Mouse (Mus musculus) retina, postnatal 7 days (tissue): ENCODE data around the gene Mier2.

Source experiments
- DNase-seq: peaks from one replicate; pipeline ENCODE4 v3.0.0-alpha.2; 2012; ENCODE audit warnings: low read depth, low spot score

Gene Mier2

DNA sequence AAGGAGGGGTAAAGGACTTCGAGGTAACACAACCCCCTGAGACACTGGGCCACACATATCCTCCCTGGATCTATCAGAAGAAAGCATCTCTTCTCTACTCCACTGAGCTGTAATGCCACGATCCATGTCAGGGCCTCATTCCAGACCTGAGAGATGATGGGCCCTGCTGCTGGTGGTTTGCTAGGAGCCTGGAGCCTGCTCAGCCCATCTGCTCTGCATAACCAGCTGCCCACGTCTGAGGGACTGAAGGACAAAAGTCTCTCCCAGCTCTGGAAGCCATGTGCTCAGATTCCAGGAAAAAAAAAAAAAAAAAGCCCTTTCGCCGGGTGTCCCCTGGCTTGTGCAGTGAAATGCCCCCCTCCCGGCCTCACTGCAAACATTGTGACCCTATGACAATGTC lies 20.8 kb upstream of the Mier2 start:
- DNase-seq: no peak

GRCm38 (mm10) chr10:79574796-79575195 lies 19.8 kb upstream of the Mier2 start:
- DNase-seq: no peak

GRCm38 (mm10) chr10:79574350-79574749 lies 19.4 kb upstream of the Mier2 start:
- DNase-seq: no peak

DNA sequence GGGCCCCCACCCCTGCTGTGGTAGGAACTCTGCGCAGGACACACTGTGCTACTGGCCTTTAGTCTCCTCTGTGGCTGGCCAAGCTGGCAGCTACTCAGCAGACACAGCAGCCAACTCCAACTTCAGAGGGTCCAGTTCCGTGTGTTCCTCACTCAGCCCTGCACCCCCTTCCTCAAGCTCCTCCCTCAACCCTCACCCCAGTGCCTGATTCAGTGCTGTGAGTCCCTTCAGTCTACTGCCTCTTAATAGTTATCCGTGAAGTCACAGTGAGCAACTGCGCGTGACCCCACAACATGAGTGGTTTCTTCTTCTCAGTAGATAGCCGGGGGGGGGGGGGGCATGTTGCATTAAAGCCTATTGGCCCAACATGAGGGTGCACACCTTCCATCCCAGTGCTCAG lies 18.6 kb upstream of the Mier2 start:
- DNase-seq: no peak

- DNase-seq: no peak
These were observed 16.3 kb upstream of the Mier2 start for GRCm38 (mm10) chr10:79571314-79571713.

GRCm38 (mm10) chr10:79569921-79570320 lies 14.9 kb upstream of the Mier2 start:
- DNase-seq: no peak

GRCm38 (mm10) chr10:79559716-79560115 lies 4.7 kb upstream of the Mier2 start:
- no peak for DNase-seq

DNA sequence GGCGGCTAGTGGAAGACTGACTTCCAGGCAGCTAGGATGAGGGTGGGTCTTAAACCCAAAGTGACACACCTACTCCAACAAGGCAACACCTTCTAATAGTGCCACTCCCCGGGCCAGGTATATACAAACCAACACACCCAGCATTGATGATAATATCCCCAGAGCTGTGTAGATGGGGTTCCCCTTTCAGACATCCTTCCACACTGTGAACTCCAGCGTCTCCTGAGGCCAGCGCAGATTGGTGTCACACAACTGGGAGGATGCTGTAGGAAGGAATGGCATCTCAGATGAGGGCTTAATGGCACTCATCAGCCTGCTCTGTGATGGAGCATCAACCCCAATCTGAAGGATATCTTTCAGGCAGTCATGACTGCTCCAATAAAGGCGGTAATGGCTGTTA lies 2.5 kb upstream of the Mier2 start:
- DNase-seq: no peak

DNA sequence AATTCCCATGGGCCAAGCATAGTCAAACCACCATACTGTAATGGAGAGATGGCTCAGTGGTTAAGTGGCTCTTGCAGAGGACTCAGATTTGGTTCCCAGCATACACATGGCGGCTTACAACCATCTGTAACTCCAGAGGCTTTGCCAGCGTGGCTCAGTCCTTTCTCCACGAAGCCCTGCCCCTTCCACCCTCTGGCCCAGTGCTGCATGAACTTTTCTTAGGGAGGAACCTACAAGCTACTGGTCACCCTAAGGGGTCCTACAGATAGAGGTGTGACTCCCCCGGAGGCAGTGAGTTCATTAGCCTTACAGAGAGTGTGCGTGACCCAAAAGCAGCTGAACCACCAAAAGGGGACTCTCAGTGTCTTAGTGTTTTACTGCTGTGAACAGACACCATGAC lies 2.0 kb upstream of the Mier2 start:
- no peak for DNase-seq

GRCm38 (mm10) chr10:79555238-79555724 lies 282 bp upstream of the Mier2 start:
- DNase-seq: no peak

DNA sequence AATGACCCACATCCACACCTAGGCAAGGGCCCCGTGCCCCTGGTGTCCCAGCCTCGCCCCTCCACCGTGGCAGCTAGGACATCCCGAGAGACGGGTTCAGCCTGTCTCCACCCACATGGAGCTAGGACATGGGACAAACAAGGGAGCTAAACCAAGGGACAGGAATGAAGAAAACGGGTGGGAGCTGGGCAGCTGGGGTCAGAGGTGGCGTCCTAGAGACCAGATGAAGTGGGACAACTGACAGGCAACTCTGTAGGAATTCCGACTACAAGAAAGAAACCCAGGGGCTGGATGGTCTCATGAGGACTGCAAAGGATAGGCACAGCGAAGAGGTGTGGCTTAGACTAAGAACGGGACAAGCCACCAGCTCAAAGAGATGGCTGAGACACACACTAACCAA lies 1.3 kb downstream of the Mier2 start:
- DNase-seq: no peak

GRCm38 (mm10) chr10:79553176-79553575 lies 1.8 kb downstream of the Mier2 start:
- no peak for DNase-seq

- DNase-seq: no peak
These were observed 2.5 kb downstream of the Mier2 start for GRCm38 (mm10) chr10:79552531-79552930.

GRCm38 (mm10) chr10:79550366-79550765 lies 4.6 kb downstream of the Mier2 start:
- no peak for DNase-seq

- DNase-seq: no peak
These were observed 5.9 kb downstream of the Mier2 start for GRCm38 (mm10) chr10:79548971-79549723.

DNA sequence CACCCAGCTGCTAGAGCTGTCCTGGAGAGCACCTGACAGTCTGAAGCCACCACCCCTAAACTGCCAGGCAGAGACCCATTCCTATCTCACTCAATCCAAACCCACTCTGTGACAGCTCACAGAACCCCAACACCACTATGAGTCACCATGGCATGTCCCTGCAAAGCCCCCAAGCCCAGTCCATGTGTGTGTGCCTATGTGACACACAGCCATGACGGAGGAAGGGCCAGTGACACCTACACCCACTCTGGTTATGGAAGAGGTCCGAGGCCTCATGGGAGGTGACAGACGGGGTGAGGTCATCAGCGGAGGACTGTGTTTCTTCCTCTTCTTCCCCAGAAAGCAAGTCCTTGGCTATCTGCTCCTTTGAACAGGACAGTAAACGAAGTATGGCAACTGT lies 6.5 kb downstream of the Mier2 start:
- DNase-seq: no peak

- no peak for DNase-seq
These were observed 7.8 kb downstream of the Mier2 start for GRCm38 (mm10) chr10:79547148-79547675.

DNA sequence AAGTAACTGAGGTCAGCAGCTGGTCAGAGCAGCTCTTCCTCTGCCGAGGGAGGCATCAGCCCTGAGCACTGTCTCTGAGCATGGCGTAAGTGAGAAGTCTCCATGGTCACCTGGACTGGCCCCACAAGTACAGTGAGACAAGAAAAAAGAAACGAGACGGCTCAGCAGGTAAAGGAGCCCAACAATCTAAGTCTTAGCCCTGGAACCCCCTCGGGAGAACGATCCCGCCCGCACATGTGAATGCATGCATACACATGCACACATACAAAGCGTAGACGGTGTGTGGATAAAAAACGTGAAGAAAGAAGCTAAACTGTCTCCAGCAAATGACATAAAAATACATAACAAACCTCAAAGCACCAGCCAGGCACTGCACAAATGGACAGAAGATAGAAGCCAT lies 8.5 kb downstream of the Mier2 start:
- DNase-seq: no peak

- no peak for DNase-seq
These were observed 9.1 kb downstream of the Mier2 start for GRCm38 (mm10) chr10:79545891-79546290.

DNA sequence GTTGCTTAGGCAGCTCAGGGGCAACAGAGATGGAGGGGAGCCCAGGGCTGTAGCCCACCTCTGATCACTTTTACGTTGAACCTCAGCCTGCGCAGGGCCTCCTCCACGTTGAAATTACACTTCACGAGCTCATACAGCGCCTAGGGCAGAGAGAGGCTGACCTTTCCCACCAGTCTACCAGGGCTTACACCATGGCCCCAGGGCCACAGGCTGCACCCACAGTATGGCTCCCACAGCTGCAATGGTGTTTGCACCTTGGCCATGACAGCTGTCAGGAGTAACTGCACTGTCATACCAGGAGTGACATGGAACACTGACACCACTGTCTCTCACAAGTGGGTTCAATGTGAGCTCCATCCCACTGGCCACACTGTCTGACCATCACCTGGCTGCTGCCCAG lies 10.4 kb downstream of the Mier2 start:
- DNase-seq: no peak

DNA sequence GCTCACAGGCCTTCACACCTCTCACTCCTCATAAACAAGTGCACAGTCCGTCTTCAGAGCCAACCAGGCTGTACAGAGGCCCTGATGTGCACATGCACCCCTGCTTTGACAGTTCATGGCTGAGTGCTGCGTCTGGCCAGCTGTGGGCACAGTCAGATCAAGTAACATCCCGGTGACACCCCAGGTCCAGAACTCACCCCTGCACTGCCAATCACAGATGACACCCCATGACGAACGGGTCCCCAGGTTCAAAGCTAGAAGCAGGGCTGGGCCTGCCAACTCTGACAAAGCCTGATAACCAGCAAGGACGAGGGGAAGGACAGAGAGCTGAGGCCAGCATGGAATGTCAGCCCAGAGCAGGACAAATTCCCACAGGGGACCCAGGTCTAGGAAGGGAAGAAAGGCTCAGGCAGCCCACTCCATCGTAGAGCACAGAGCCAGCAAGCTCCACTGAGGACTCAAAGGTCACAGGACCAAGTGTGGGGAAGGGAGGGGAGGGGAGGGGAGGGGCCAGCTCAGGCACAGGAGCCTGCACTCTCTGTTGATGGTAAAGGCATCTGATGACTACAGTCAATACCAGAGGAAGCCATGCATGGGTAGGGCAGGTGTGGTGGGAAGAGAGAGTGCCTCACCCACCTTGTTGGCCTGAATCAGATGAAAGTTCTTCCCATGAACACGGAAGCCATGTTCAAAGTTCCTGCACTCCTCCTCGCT lies 11.0 kb downstream of the Mier2 start:
- DNase-seq: no peak

DNA sequence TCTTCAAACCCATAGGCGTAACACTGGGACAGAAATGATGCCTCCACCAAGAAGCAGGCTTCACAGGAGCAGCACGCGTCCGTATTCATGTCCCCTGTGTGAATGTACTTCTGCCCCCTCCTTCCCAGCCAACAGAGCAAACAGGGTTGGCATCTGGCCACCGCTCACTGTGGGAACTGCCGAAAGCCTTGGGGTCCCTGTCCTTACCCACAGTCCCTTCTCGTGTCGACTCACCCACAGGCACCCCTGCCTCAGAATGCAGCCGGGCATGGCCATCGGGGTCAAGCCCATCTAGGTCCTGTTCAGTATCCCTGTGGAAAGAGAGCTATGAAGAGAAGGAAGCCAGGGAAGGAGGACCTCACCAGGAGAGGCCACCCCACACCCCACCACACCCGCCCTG lies 12.8 kb downstream of the Mier2 start:
- no peak for DNase-seq

DNA sequence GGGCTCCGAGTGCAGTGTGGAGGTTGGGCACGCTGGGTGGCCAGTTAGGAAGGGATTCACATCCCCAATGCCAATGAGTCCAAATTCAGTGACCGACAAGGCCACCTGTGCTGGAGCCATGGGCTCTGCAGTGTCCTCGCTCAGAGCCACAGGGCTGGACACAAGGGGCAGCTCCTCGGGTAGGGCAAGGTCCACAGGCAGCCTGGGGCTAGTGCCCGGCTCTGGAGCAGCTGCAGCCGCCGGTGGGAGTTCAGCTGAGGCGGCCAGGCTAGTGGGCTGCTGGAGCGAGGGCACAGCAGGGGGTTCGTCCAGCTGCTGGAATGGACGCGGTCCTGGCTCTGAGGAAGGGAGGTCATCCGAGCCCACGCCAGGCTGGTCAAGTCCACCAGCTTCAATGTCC lies 13.5 kb downstream of the Mier2 start:
- no peak for DNase-seq
